Mouse (Mus musculus): ENCODE results near the gene Atp5j2. TPM values are rescaled to one million over a fixed set of nuclear protein-coding genes. Genes with fewer than 3 reads are reported as not detected.

Gene Atp5j2
- total RNA-seq, 2 experiments from 2014 or later = 1,102 to 1,127 TPM

DNA sequence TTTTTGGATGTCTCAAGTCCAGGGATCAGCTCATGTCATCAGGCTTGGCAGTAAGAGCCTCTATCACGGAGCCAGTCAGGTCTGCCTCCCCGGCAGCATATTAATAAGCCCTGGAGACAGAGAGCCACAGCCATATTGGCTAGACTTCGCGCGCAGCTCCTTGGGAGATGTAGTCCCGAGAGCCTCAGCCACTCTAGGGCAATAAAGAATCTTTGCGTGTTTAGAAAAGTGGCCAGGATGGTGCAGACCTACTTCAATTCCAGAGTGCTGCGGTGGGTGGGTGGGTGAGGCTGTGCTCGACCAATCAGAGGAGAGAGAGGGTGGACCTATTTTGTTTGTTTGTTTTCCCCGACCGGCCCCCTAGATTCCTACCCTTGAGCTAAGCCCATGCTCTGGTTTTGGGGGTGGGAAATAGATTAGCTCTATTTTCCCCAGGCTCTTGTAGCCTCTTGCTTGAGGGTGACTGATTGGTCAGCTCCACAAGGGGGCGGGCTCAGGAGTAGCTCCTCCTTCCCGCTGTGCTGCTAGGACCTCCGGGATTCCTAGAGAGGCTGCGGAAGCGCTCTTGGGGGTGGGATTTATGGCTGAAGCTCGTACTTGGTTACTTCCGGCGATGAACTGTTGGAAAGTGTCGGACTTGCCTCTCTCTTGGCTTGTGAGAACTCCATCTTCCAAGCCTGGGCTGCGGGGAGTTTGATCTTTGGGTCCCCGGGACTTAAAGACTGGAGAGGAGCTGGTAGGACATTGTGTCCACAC lies 12.3 kb upstream of the Atp5j2 start, which contains the start of gene Zkscan5:
Zkscan5 (plus strand) TSS at position 627 of the 756 bp plus-strand sequence.
- peak; percentile 95 to 98 for DNase-seq
- intact Hi-C loops (cut with DNase I) = loop anchor here (2.0 kb wide), 1 partner anchor 27 kb away; the partner anchor contains the start of gene Zfp655

DNA sequence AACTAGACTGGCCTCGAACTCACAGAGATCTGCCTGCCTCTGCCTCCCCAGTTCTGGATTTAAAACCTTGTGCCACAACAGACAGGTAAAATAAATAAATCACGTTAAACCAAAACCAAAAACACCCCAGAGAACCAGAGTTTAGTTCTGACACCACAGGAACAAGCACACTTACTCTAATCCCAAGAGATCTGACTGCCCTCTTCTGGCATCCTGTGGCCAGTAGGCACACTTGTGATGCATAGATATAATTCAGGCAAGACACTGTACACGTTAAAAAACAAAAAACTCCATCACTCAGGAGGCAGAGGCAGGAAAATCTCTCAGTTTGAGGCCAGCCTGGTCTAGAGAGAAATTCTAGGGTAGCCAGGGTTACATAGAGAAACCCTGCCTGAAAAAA lies 10.6 kb upstream of the Atp5j2 start:
- intact Hi-C loops (cut with DNase I) = no loop called here
- DNase-seq = no peak

DNA sequence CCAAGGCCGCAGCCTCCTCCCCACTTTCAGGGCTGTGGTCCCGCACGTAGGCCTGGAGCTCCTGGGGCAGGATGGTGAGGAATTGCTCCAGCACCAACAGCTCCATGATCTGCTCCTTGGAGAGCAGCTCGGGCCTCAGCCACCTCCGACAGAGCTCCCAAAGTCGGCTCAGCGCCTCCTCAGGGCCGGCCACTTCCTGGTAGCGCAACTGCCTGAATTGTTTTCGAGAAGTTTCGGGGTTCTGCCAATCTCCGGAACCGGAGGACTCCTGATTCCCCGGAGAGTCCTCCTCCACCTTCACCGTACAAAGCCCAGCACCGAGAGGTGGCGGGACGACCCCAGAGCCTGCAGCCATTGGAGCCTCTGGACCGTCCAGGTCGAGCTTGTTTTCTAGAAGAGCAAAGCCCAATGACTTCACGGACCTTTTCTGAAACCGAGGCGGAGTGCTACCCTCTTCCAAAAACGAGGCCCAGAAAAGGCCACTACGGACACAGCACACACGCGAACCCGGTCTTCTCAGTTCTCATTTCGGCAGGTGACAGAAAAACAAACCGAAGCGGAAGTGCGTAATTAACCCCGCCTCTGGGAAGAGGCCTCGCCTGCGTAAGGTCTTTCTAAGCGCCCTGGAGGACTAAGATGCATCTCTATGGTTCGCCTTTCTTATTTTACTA lies 9.6 kb upstream of the Atp5j2 start, which contains the start of gene Zkscan14:
Zkscan14 (minus strand) TSS at position 548 of the 671 bp plus-strand sequence.
- intact Hi-C loops (cut with DNase I) = no loop called here
- peak; percentile 78 to 79 for DNase-seq

DNA sequence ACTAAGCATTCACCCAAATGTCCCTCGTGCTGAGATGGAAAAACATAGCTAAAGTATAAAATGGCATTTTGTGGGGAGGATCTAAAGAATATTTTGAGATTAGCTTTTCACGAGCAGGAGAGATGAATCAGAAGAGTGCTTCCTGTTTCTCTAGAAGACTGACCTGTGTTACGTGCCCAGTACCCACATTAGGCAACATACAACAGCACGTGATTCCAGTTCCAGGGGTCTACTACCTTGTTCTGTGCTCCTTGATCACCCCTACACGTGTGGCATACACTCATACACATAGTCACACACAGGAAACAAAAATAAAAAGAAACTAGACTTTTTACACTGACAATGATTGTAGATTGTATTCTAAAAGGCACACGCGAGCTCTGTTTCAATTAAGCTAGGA lies 8.5 kb upstream of the Atp5j2 start:
- intact Hi-C loops (cut with DNase I) = no loop called here
- no peak for DNase-seq

DNA sequence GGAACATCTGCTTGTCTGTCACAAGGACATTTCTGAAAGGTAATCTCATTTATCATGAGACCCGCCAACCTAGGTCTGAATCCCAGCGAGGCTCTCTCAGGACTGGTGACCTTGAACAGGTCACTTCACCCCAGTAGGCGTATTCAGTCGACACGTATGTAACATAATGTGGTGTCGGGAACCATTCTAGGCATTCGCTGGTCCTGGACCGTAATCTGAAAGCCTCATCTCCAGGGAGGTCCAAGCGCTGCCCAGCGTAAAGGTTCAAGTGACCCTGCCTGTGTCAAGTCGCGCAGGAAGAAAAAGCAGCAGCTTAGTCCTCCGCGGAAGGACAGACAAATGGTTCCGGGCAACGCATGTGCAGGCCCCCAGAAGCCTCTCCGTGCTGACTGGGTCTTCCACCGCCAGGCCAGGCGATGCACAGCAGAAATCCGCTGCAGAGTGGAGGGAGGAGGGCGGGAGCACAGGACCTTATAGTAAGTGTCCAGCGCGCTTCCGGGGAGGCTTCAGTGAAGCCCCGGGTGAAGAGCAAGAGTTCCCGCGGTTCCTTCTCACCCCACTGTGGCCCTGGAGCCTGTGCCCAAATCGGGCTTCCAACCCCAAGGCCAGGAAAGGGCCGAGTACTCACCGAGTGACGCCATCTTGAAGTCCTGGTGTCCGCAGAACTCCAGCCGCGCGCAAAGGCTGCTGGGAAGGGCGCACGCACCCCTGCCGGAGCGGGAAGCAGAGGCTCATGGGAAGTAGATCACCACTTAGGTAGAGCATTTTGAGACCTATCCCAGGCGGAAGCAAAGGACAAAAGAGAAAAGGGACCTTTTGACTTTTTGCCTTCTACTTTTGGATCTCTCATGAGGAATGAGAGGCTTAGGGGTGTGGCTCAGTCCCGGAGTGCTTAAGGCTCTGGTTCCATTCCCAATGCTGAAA lies 725 bp downstream of the Atp5j2 start:
- intact Hi-C loops (cut with DNase I) = loop anchor here (1.0 to 5.0 kb wide), 3 partner anchors 24 to 91 kb away; partner anchors contain the start of genes Cpsf4, Ptcd1, Zfp655 and Zscan25
- peak; percentile 88 to 90 for DNase-seq

DNA sequence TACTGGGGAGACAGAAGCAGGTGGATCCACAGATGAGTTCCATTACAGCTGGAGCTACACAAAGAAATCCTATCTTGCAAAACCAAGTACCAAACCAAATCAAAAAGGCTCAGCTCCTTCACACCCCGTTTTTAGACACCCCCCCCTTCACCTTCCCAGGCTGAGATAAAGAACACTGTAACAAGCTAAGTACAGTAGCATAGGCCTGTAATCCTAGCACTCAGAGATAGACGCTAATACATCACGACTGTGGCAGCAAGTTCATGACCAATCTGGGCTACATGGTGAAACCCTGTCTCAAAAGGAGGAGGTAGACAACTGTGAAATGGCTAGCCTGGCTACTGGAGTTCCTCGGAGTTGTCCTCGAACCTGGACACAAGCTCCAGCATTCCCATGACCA lies 1.5 kb downstream of the Atp5j2 start:
- intact Hi-C loops (cut with DNase I) = loop anchor here (1.0 to 5.0 kb wide), 3 partner anchors 23 to 92 kb away; partner anchors contain the start of genes Cpsf4, Ptcd1, Zfp655 and Zscan25
- DNase-seq = no peak

DNA sequence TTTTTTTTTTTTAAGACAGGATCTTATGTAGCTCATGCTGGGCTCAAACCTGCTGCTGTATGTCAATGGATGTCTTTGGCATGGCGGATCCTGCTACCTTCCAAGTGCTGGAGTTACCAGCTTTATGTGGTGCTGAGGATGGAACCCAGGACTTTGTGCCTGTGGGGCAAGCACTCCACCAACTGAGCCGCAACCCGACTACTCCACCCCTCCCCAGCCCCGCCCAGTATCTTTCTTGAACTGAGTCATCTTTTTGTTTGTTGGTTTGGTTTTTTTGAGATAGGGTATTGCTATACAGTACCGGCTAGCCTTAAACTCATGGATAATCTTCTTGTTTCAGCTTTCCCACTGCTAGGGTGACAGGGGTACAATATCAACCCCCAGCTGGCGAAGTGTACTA lies 2.4 kb downstream of the Atp5j2 start:
- no peak for DNase-seq
- intact Hi-C loops (cut with DNase I) = no loop called here

DNA sequence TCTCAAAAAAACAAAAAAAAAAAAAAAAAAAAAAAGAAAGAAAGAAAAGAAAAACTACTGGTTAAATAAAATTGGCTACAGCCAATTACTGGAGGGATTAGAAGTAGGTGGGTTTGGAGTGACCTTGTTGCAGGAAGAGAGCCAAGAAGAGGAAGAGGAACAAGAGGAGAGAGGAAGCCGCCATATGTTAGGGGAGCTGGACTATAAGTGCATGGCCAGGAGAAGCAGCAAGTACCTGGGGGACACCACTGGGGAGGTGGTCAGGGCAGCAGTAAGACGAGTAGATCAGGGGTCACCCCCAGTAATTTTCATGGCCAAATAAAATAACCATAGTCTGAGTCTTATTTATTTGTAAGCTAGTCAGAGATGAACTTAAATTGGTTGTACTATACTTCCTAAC lies 6.6 kb downstream of the Atp5j2 start:
- intact Hi-C loops (cut with DNase I) = no loop called here
- DNase-seq = no peak

DNA sequence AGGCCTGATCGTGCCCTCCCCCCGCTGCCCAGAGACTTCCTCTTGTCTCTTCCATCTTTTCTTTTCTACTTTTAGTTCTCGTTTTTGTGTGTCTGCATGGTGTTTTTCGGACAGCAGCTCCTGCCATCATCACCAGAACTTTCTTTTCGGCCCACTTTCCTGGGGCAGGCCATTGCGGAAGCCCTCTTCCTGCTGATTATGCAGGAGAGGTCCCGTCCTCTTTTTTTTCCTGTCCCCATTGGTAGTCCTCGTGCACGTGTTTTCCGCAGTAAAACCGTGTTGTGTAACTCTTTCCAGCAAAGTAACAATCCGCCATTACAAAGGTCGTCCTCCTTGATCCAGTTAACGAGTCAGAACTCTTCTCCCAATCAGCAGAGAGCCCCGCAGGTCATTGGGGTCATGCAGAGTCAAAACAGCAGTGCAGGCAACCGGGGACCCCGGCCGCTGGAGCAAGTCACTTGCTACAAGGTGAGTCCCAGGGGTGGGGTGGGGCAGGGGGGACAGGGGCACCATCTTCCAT lies 13.3 kb downstream of the Atp5j2 start:
- peak in 1 of 2 experiments; percentile 10 for DNase-seq
- intact Hi-C loops (cut with DNase I) = no loop called here

DNA sequence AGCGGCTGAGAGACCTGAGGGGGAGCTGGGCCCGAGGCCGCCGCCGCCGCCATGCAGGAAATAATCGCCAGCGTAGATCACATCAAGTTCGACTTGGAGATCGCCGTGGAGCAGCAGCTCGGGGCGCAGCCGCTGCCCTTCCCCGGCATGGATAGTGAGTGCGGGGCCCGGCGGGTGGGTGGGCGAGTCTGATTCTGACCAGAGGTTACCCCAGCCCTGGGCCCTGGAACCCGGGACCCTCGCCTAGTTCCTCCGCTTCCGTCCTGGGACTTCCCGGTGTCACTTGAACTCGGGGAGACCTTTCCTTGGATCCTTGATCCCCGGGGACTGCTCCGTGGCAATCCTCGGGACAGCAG lies 24.6 kb downstream of the Atp5j2 start:
- intact Hi-C loops (cut with DNase I) = loop anchor here (1.0 to 2.0 kb wide), 2 partner anchors 23 to 26 kb away; partner anchors contain the start of genes Bud31 and Pdap1
- no peak for DNase-seq

DNA sequence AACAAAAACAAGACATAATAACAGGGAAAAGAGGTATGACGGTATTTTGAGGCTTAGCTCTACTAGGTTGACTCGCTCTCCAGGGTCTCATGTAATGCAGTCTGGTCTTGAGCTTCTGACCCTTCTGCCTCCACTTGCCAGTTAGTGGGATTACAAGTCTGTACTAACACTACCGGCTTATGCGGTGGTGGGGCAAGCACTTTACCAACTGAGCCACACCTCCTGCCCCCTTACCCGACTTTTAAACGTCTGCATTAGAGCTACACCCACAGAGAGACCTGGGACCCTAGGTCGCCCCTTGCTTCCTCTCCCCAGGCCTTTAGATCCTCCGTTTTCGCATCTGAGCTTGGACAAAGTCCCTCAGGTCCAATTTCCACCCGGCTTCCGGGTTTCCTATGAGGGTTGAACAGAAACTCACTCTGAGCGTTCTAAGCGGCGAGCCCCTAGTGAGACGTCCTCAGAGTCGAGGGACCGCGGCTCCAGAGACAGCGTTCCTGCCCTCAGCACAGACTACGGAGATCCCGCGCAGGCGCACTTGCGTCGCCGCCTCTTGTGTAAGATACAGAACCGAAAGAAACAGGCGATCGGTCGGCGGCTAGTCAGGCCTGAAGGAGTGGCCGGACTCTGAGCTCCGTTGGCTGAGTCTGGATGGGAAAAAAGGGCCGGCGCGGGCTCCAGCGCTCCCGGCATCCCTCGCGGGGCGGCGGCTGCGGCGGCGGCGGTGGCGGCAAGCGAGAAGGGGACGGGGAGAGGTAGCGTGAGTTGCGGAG lies 25.1 kb downstream of the Atp5j2 start, which contains the start of the genes Ptcd1 and Cpsf4:
Ptcd1 (minus strand) TSS at position 573 of the 770 bp plus-strand sequence.
Cpsf4 (plus strand) TSS at position 678 of the 770 bp plus-strand sequence.
- intact Hi-C loops (cut with DNase I) = loop anchor here (1.0 to 2.0 kb wide), 2 partner anchors 24 to 26 kb away; partner anchors contain the start of genes Bud31 and Pdap1

DNA sequence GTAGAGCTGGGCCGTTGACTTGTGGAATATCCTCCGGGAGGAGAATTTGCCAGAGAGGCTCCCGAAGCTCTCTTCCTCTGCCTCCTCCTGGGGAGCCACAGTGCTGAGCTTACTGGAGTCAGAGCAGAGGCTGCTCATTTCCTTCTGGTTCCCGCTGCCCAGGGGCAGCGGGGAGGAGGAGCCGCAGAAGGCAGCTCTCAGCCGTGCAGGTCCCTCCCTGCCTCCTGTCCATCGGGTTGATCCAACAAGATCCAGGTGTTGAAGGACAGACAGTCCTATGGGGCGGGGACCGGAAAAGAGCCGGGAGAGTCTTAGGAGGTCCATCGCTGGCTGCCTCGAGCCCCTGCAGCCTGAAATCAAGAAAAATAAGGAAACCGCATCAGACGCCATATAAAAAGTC lies 26.7 kb downstream of the Atp5j2 start:
- no peak for DNase-seq
- intact Hi-C loops (cut with DNase I) = no loop called here

More for the DNA sequence above, 25.1 kb downstream of the Atp5j2 start, which contains the start of the genes Ptcd1 and Cpsf4:
- peak; percentile 96 to 99 for DNase-seq

DNA sequence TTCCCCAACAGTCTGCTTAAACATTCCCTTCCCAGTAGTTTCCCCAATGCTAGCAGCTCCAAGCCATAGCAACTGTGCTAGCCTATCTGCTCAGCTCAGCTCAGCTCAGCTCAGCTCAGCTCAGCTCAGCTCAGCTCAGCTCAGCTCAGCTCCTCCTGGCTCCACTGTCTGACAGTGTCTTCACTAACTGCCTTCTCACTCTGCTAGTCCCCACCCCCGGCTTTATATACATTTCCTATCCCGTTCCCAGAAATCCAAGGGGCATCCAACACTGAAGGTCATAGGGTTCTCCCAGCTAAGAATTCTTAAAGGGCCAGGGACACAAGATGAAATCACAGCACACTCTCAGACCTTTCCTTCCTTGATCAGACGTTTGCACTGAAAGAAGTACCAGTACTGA lies 27.2 kb downstream of the Atp5j2 start:
- intact Hi-C loops (cut with DNase I) = no loop called here
- DNase-seq = no peak

DNA sequence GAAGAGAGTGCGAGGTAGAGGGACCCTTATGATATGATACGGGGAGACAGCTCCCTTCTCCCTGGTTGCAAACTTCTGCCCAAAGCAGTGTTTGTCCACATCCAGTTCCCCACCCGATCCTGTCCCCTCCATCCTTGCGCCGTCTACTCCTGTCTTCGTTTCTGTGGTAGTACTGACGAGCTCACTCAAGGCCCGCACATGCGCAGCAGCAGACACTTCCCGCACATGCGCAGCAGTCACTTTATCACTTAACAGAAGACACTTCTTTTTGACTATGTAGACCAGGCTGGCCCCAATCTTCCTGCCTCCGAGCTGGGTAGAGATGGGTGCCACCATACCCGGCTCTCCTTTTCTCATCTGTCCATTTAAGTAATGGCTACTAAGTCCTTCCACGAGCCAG lies 30.5 kb downstream of the Atp5j2 start:
- DNase-seq = no peak
- intact Hi-C loops (cut with DNase I) = no loop called here

DNA sequence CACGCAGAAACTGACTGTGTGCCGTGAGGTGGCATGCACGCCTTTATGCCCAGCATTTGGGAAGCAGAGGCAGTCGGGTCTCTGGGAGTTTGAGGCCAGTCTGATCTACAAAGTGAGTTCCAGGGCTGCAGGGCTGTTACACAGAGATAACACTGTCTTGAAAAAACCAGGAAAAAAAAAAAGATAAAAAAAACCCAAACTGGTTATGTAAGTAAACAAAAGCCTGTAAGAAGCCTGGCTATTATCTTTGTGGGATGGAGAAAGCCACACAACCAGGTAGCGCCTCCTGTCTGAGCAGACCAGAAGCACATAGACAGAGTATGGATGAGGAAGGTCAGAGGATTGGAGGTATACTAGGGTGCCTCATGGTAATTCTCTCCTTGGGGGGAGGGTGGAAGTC lies 39.2 kb downstream of the Atp5j2 start:
- DNase-seq = no peak
- intact Hi-C loops (cut with DNase I) = no loop called here

DNA sequence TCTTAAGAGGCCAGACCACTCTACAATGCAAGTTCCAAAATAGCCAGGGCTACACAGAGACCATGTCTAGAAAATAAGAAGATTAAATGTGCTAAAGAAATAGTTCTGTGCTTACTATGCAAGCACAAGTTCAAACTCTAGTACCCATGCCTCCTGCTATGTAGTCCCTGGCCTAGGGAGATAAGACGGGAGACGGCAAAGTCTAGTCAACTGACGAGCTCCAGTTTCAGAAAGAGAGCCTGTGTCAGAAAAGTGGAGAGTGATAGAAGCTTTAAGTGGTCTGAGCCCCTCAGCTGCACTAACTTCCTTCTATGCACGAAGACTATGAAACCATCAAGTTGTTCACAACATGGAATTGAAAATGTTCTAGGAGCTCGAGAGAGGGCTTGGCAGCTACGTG lies 42.6 kb downstream of the Atp5j2 start:
- DNase-seq = no peak
- intact Hi-C loops (cut with DNase I) = no loop called here

DNA sequence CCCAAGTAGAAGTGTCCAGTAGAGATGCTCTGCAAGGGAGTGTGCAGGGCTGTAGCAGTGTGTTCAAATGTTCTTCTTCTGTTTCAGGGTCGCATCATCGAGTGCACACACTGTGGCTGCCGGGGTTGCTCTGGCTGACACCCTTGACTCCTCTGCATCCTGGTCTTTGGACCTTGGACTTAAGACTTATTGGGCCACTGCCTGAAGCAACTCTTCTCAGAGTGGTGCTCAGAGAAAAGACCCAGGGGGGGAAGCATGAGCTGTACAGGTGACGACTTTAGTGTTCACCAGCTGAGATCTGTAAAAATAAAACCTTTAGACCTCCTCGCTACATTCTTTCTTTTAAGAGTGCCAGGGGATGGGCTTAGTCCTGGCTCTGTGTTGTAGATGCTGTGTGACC lies 44.1 kb downstream of the Atp5j2 start:
- intact Hi-C loops (cut with DNase I) = no loop called here
- DNase-seq = no peak

DNA sequence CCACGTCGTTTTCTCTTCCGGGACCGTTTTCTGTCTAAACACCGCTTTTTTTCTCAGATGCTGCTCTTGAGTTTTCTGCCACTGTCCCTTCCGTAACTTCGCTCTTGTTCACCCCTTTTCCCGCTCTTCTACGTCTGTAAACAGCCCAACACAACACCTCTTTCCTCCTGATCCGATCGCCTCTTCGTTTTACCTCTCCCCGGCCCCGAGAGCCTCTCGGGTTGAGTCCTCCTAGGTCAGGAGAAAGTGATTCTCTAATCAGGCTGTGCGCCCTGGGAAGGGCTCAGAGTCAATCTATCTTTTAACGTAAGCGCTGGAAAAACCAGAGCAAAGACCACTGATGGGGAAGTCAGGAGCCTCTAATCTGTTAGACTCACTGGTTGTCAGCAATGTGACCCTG lies 51.3 kb downstream of the Atp5j2 start:
- DNase-seq = no peak
- intact Hi-C loops (cut with DNase I) = loop anchor here (2.0 kb wide), 1 partner anchor 26 kb away; the partner anchor contains the start of genes Cpsf4 and Ptcd1
